Mouse (Mus musculus): ENCODE measurements around the gene Zfp872. TPM values are rescaled to one million over a fixed set of nuclear protein-coding genes. Genes with fewer than 3 reads are reported as not detected.

The Zfp872 gene
- polyA plus RNA-seq, 1 experiment from 2014 or later: 1.7 TPM

- Histone ChIP-seq H3K4me1 (peaks cover 7% of the 10 kb centered on the region; the same call in 1 of the 2 replicates), H3K9me3 (no peaks in the 10 kb centered on the region), H3K9ac (peak within 1 kb of the TSS; percentile 89), H3K27ac (peak within 1 kb of the TSS; percentile 93), H3K27me3 (replicated peaks) (no peaks in the 10 kb centered on the region), H3K4me3 (replicated peaks) (peak within 1 kb of the TSS; percentile 79), H3K36me3 (no peaks in the 10 kb centered on the region; the same call in 1 of the 2 replicates), H3K4me2 (peak within 1 kb of the TSS; percentile 72)
- peak; percentile 98 for ATAC-seq (ENCODE audit: insufficient read depth, low FRiP score, low read depth)
- WGBS: under 1% methylated on average over 65 of the region's 65 CpGs
Measured at GRCm38 (mm10) chr9:22156497-22157245, 31.2 kb upstream of the Zfp872 start, which contains the start of gene Pigyl. Gene Pigyl (plus strand): TSS chr9:22156846.

- Histone ChIP-seq H3K27ac (no peak overlapping the region), H3K36me3 (no peaks in the 10 kb centered on the region; the same call in 1 of the 2 replicates)
- WGBS: 67% methylated on average over 34 of the region's 34 CpGs
Measured at GRCm38 (mm10) chr9:22157516-22158265, 30.2 kb upstream of the Zfp872 start.

GRCm38 (mm10) chr9:22161299-22161698 lies 26.6 kb upstream of the Zfp872 start:
- Histone ChIP-seq H3K9me3 (no peaks in the 10 kb centered on the region), H3K9ac (no peak overlapping the region), H3K27me3 (replicated peaks) (no peaks in the 10 kb centered on the region), H3K36me3 (no peaks in the 10 kb centered on the region; the same call in 1 of the 2 replicates), H3K4me3 (replicated peaks) (no peak overlapping the region), H3K4me1 (peaks cover 7% of the 10 kb centered on the region; the same call in 1 of the 2 replicates), H3K27ac (no peak overlapping the region), H3K4me2 (no peak overlapping the region)
- 39% methylated on average over 6 of the region's 6 CpGs for WGBS
- ATAC-seq (ENCODE audit: insufficient read depth, low FRiP score, low read depth): no peak

More at GRCm38 (mm10) chr9:22157516-22158265, 30.2 kb upstream of the Zfp872 start:
- Histone ChIP-seq H3K9me3 (no peaks in the 10 kb centered on the region), H3K4me2 (peak overlapping the region; percentile 72), H3K4me1 (peaks cover 7% of the 10 kb centered on the region; the same call in 1 of the 2 replicates), H3K9ac (0 out of 2 replicates have a peak overlapping the region, but pooled peaks have one; percentile 89), H3K4me3 (replicated peaks) (peak overlapping the region; percentile 79), H3K27me3 (replicated peaks) (no peaks in the 10 kb centered on the region)
- no peak for ATAC-seq (ENCODE audit: insufficient read depth, low FRiP score, low read depth)

- no peaks in the 10 kb centered on the region for H3K9me3 ChIP-seq
- 74% methylated on average over 9 of the region's 9 CpGs for WGBS
Measured at GRCm38 (mm10) chr9:22162305-22162704, 25.6 kb upstream of the Zfp872 start.

GRCm38 (mm10) chr9:22162912-22163311 lies 25.0 kb upstream of the Zfp872 start:
- H3K27ac ChIP-seq: no peak overlapping the region
- no peak for ATAC-seq (ENCODE audit: insufficient read depth, low FRiP score, low read depth)

More at GRCm38 (mm10) chr9:22162305-22162704, 25.6 kb upstream of the Zfp872 start:
- no peak overlapping the region for H3K4me2 ChIP-seq
- peaks cover 6% of the 10 kb centered on the region; the same call in 1 of the 2 replicates for H3K4me1 ChIP-seq
- no peaks in the 10 kb centered on the region; the same call in 1 of the 2 replicates for H3K36me3 ChIP-seq
- no peaks in the 10 kb centered on the region for H3K27me3 ChIP-seq (replicated peaks)
- no peak overlapping the region for H3K27ac ChIP-seq
- no peak for ATAC-seq (ENCODE audit: insufficient read depth, low FRiP score, low read depth)
- H3K4me3 ChIP-seq (replicated peaks): no peak overlapping the region
- H3K9ac ChIP-seq: no peak overlapping the region

GRCm38 (mm10) chr9:22164711-22165668 lies 22.9 kb upstream of the Zfp872 start:
- Histone ChIP-seq H3K36me3 (no peaks in the 10 kb centered on the region), H3K9me3 (no peaks in the 10 kb centered on the region), H3K4me3 (replicated peaks) (peak overlapping the region; percentile 56), H3K9ac (peak overlapping the region; percentile 33), H3K27ac (no peak overlapping the region), H3K4me1 (0 out of 2 replicates have a peak, but pooled peaks cover 2% of the 10 kb centered on the region), H3K27me3 (replicated peaks) (no peaks in the 10 kb centered on the region), H3K4me2 (peak overlapping the region; percentile 97)
- ATAC-seq (ENCODE audit: insufficient read depth, low FRiP score, low read depth): peak; percentile 56
- WGBS: 2% methylated on average over 54 of the region's 54 CpGs

More at GRCm38 (mm10) chr9:22162912-22163311, 25.0 kb upstream of the Zfp872 start:
- Histone ChIP-seq H3K4me3 (replicated peaks) (no peak overlapping the region), H3K4me2 (no peak overlapping the region), H3K9me3 (no peaks in the 10 kb centered on the region), H3K4me1 (0 out of 2 replicates have a peak, but pooled peaks cover 2% of the 10 kb centered on the region), H3K9ac (no peak overlapping the region), H3K36me3 (no peaks in the 10 kb centered on the region; the same call in 1 of the 2 replicates), H3K27me3 (replicated peaks) (no peaks in the 10 kb centered on the region)
- 88% methylated on average over 7 of the region's 7 CpGs for WGBS

- H3K36me3 ChIP-seq: no peaks in the 10 kb centered on the region
- H3K9ac ChIP-seq: no peak overlapping the region
- H3K4me2 ChIP-seq: no peak overlapping the region
- 0 out of 2 replicates have a peak, but pooled peaks cover 2% of the 10 kb centered on the region for H3K4me1 ChIP-seq
- WGBS: 57% methylated on average over 6 of the region's 6 CpGs
- H3K4me3 ChIP-seq (replicated peaks): no peak overlapping the region
- H3K27ac ChIP-seq: no peak overlapping the region
- H3K9me3 ChIP-seq: no peaks in the 10 kb centered on the region
- no peak for ATAC-seq (ENCODE audit: insufficient read depth, low FRiP score, low read depth)
- no peaks in the 10 kb centered on the region for H3K27me3 ChIP-seq (replicated peaks)
Measured at GRCm38 (mm10) chr9:22165964-22166363, 21.9 kb upstream of the Zfp872 start.

GRCm38 (mm10) chr9:22166686-22167085 lies 21.2 kb upstream of the Zfp872 start:
- 0 out of 2 replicates have a peak, but pooled peaks cover 2% of the 10 kb centered on the region for H3K4me1 ChIP-seq
- WGBS: 89% methylated on average over 10 of the region's 10 CpGs
- H3K4me3 ChIP-seq (replicated peaks): no peak overlapping the region
- ATAC-seq (ENCODE audit: insufficient read depth, low FRiP score, low read depth): no peak
- no peaks in the 10 kb centered on the region for H3K36me3 ChIP-seq
- no peak overlapping the region for H3K4me2 ChIP-seq
- no peaks in the 10 kb centered on the region for H3K27me3 ChIP-seq (replicated peaks)
- no peak overlapping the region for H3K9ac ChIP-seq
- no peak overlapping the region for H3K27ac ChIP-seq
- no peaks in the 10 kb centered on the region for H3K9me3 ChIP-seq

GRCm38 (mm10) chr9:22167751-22168150 lies 20.1 kb upstream of the Zfp872 start:
- WGBS: 97% methylated on average over 4 of the region's 4 CpGs

GRCm38 (mm10) chr9:22169327-22169726 lies 18.6 kb upstream of the Zfp872 start:
- Histone ChIP-seq H3K9me3 (no peaks in the 10 kb centered on the region), H3K4me3 (replicated peaks) (no peak overlapping the region), H3K4me1 (0 out of 2 replicates have a peak, but pooled peaks cover 2% of the 10 kb centered on the region), H3K27me3 (replicated peaks) (no peaks in the 10 kb centered on the region), H3K4me2 (no peak overlapping the region), H3K9ac (no peak overlapping the region), H3K27ac (no peak overlapping the region), H3K36me3 (no peaks in the 10 kb centered on the region)
- no peak for ATAC-seq (ENCODE audit: insufficient read depth, low FRiP score, low read depth)
- 93% methylated on average over 11 of the region's 11 CpGs for WGBS

More at GRCm38 (mm10) chr9:22167751-22168150, 20.1 kb upstream of the Zfp872 start:
- Histone ChIP-seq H3K27me3 (replicated peaks) (no peaks in the 10 kb centered on the region), H3K9ac (no peak overlapping the region), H3K4me3 (replicated peaks) (no peak overlapping the region), H3K9me3 (no peaks in the 10 kb centered on the region), H3K27ac (no peak overlapping the region), H3K4me1 (0 out of 2 replicates have a peak, but pooled peaks cover 2% of the 10 kb centered on the region), H3K36me3 (no peaks in the 10 kb centered on the region), H3K4me2 (no peak overlapping the region)
- ATAC-seq (ENCODE audit: insufficient read depth, low FRiP score, low read depth): no peak

- H3K4me2 ChIP-seq: no peak overlapping the region
- H3K4me1 ChIP-seq: no peaks in the 10 kb centered on the region
- H3K4me3 ChIP-seq (replicated peaks): no peak overlapping the region
- no peak for ATAC-seq (ENCODE audit: insufficient read depth, low FRiP score, low read depth)
- H3K36me3 ChIP-seq: no peaks in the 10 kb centered on the region
- WGBS: 91% methylated on average over 4 of the region's 4 CpGs
- no peak overlapping the region for H3K27ac ChIP-seq
- H3K27me3 ChIP-seq (replicated peaks): no peaks in the 10 kb centered on the region
- H3K9ac ChIP-seq: no peak overlapping the region
- H3K9me3 ChIP-seq: no peaks in the 10 kb centered on the region
Measured at GRCm38 (mm10) chr9:22172318-22172717, 15.6 kb upstream of the Zfp872 start.
